Mouse (Mus musculus) midbrain, embryonic 12.5 days (tissue): Measurements from ENCODE around the gene Pik3c2b. TPM values are rescaled to one million over a fixed set of nuclear protein-coding genes. Genes with fewer than 3 reads are reported as not detected.

Source experiments
- ATAC-seq: fragments of 200-750 bp; cut with Nextera tagmentation; 2 replicates; pipeline ENCODE4 v1.8.0; 2017; ENCODE audit warnings: low read depth, moderate TSS enrichment, moderate library complexity; ENCODE audit not compliant: low FRiP score
- H3K27ac ChIP-seq: fragments of 300-500 bp; sonication (generic); replicated peaks from 2 replicates; pipeline ENCODE4 v1.5.1; 2016; ENCODE audit warnings: mild to moderate bottlenecking
- H3K27me3 ChIP-seq: fragments of 300-500 bp; sonication (generic); 2 replicates; pipeline ENCODE4 v1.6.1; 2016; ENCODE audit warnings: mild to moderate bottlenecking
- H3K36me3 ChIP-seq: fragments of 300-500 bp; sonication (generic); 2 replicates; pipeline ENCODE4 v1.6.1; 2016
- H3K4me1 ChIP-seq: fragments of 300-500 bp; sonication (generic); 2 replicates; pipeline ENCODE4 v1.6.1; 2016
- H3K4me2 ChIP-seq: fragments of 300-500 bp; sonication (generic); replicated peaks from 2 replicates; pipeline ENCODE4 v1.6.1; 2016; ENCODE audit warnings: mild to moderate bottlenecking, moderate library complexity
- H3K4me3 ChIP-seq: fragments of 300-500 bp; sonication (generic); 2 replicates; pipeline ENCODE4 v1.5.1; 2016; ENCODE audit warnings: mild to moderate bottlenecking
- H3K9ac ChIP-seq: fragments of 300-500 bp; sonication (generic); replicated peaks from 2 replicates; pipeline ENCODE4 v1.6.1; 2016; ENCODE audit warnings: mild to moderate bottlenecking, moderate library complexity
- H3K9me3 ChIP-seq: fragments of 300-500 bp; sonication (generic); 2 replicates; pipeline ENCODE4 v1.6.1; 2016; ENCODE audit warnings: mild to moderate bottlenecking
- WGBS: fragments of 180-500 bp; shearing (Covaris S2); methylation state at CpG from one replicate; pipeline ENCODE4 v1.1.7; 2016; 5-methylcytosine and 5-hydroxymethylcytosine counted together
- polyA plus RNA-seq: library from polyadenylated mRNA; unstranded; fragments of >200 nt; fragmentation: Nextera tagmentation; extraction: Ambion mirVana; gene quantifications from 2 replicates; pipeline ENCODE4 v1.2.1, GENCODE M21; 2016

Gene Pik3c2b
- polyA plus RNA-seq, 1 experiment from 2014 or later: 21.3 TPM

- Histone ChIP-seq H3K36me3 (0 out of 2 replicates have a peak, but pooled peaks cover 5% of the 10 kb centered on the region), H3K27me3 (no peaks in the 10 kb centered on the region), H3K4me2 (no peak overlapping the region), H3K4me1 (no peaks in the 10 kb centered on the region), H3K9me3 (no peaks in the 10 kb centered on the region), H3K4me3 (no peak overlapping the region), H3K27ac (no peak overlapping the region), H3K9ac (no peak overlapping the region)
- no peak for ATAC-seq
- 92% methylated on average over 3 of the region's 3 CpGs for WGBS
Observed at GRCm38 (mm10) chr1:133118844-133119243, 73.4 kb downstream of the Pik3c2b start.

GRCm38 (mm10) chr1:133119931-133120712 is 74.7 kb downstream of the Pik3c2b start:
- WGBS: 75% methylated on average over 7 of the region's 7 CpGs
- H3K9ac ChIP-seq: no peak overlapping the region
- 0 out of 2 replicates have a peak, but pooled peaks cover under 1% of the 10 kb centered on the region for H3K36me3 ChIP-seq
- no peak overlapping the region for H3K4me3 ChIP-seq
- H3K9me3 ChIP-seq: no peaks in the 10 kb centered on the region
- H3K4me1 ChIP-seq: no peaks in the 10 kb centered on the region
- ATAC-seq: no peak
- H3K27ac ChIP-seq: no peak overlapping the region
- no peak overlapping the region for H3K4me2 ChIP-seq
- H3K27me3 ChIP-seq: no peaks in the 10 kb centered on the region

GRCm38 (mm10) chr1:133121246-133121645 is 75.8 kb downstream of the Pik3c2b start:
- Histone ChIP-seq H3K9me3 (no peaks in the 10 kb centered on the region), H3K4me2 (no peak overlapping the region), H3K27ac (no peak overlapping the region), H3K27me3 (no peaks in the 10 kb centered on the region), H3K4me3 (no peak overlapping the region), H3K4me1 (no peaks in the 10 kb centered on the region), H3K36me3 (no peaks in the 10 kb centered on the region), H3K9ac (no peak overlapping the region)
- ATAC-seq: no peak
- 70% methylated on average over 6 of the region's 6 CpGs for WGBS

- Histone ChIP-seq H3K4me3 (no peak overlapping the region), H3K36me3 (no peaks in the 10 kb centered on the region), H3K4me2 (no peak overlapping the region), H3K9me3 (no peaks in the 10 kb centered on the region), H3K27me3 (no peaks in the 10 kb centered on the region), H3K27ac (no peak overlapping the region), H3K9ac (no peak overlapping the region), H3K4me1 (no peaks in the 10 kb centered on the region)
- WGBS: 86% methylated on average over 6 of the region's 6 CpGs
- ATAC-seq: no peak
Observed at GRCm38 (mm10) chr1:133124137-133124536, 78.7 kb downstream of the Pik3c2b start.

- H3K27me3 ChIP-seq: no peaks in the 10 kb centered on the region
- no peak overlapping the region for H3K27ac ChIP-seq
- H3K4me2 ChIP-seq: no peak overlapping the region
- H3K4me3 ChIP-seq: no peak overlapping the region
- no peaks in the 10 kb centered on the region for H3K36me3 ChIP-seq
- H3K4me1 ChIP-seq: peaks cover 15% of the 10 kb centered on the region
- H3K9me3 ChIP-seq: no peaks in the 10 kb centered on the region
- WGBS: 89% methylated on average over 9 of the region's 9 CpGs
- no peak overlapping the region for H3K9ac ChIP-seq
- ATAC-seq: no peak
Observed at GRCm38 (mm10) chr1:133125640-133126364, 80.3 kb downstream of the Pik3c2b start.

- H3K27me3 ChIP-seq: no peaks in the 10 kb centered on the region
- WGBS: 50% methylated on average over 4 of the region's 4 CpGs
- ATAC-seq: no peak
- H3K27ac ChIP-seq: no peak overlapping the region
- no peaks in the 10 kb centered on the region for H3K36me3 ChIP-seq
- H3K4me3 ChIP-seq: no peak overlapping the region
- no peak overlapping the region for H3K4me2 ChIP-seq
- H3K4me1 ChIP-seq: peaks cover 15% of the 10 kb centered on the region
- H3K9me3 ChIP-seq: no peaks in the 10 kb centered on the region
- H3K9ac ChIP-seq: no peak overlapping the region
Observed at GRCm38 (mm10) chr1:133126365-133126740, 80.9 kb downstream of the Pik3c2b start.

- no peak overlapping the region for H3K27ac ChIP-seq
- H3K4me2 ChIP-seq: no peak overlapping the region
- H3K4me1 ChIP-seq: peaks cover 16% of the 10 kb centered on the region
- no peak overlapping the region for H3K9ac ChIP-seq
- no peak for ATAC-seq
- 48% methylated on average over 9 of the region's 9 CpGs for WGBS
- H3K36me3 ChIP-seq: no peaks in the 10 kb centered on the region
- H3K9me3 ChIP-seq: no peaks in the 10 kb centered on the region
- H3K4me3 ChIP-seq: no peak overlapping the region
- H3K27me3 ChIP-seq: no peaks in the 10 kb centered on the region
Observed at GRCm38 (mm10) chr1:133127328-133127727, 81.9 kb downstream of the Pik3c2b start.

GRCm38 (mm10) chr1:133129471-133130221 is 84.2 kb downstream of the Pik3c2b start:
- Histone ChIP-seq H3K4me1 (peaks cover 40% of the 10 kb centered on the region), H3K27ac (peak overlapping the region; percentile 97), H3K9ac (no peak overlapping the region), H3K4me3 (no peak overlapping the region), H3K36me3 (peaks cover 6% of the 10 kb centered on the region; the same call in 1 of the 2 replicates), H3K9me3 (no peaks in the 10 kb centered on the region), H3K4me2 (peak overlapping the region; percentile 13), H3K27me3 (no peaks in the 10 kb centered on the region)
- no peak for ATAC-seq
- 14% methylated on average over 16 of the region's 16 CpGs for WGBS

- no peaks in the 10 kb centered on the region for H3K9me3 ChIP-seq
- ATAC-seq: peak; percentile 99
- H3K4me3 ChIP-seq: peak within 1 kb of the TSS; percentile 87
- H3K27ac ChIP-seq: peak within 1 kb of the TSS; percentile 97
- peak within 1 kb of the TSS; percentile 98 for H3K9ac ChIP-seq
- peak within 1 kb of the TSS; percentile 100 for H3K4me2 ChIP-seq
- WGBS: 1% methylated on average over 72 of the region's 72 CpGs
- peaks cover 51% of the 10 kb centered on the region for H3K4me1 ChIP-seq
- H3K36me3 ChIP-seq: peaks cover 6% of the 10 kb centered on the region; the same call in 1 of the 2 replicates
- no peaks in the 10 kb centered on the region for H3K27me3 ChIP-seq
Observed at GRCm38 (mm10) chr1:133130638-133131560, 85.4 kb downstream of the Pik3c2b start, which contains the start of gene Ppp1r15b. Ppp1r15b (plus strand) TSS chr1:133131143.

GRCm38 (mm10) chr1:133131561-133131905 is 86.1 kb downstream of the Pik3c2b start:
- under 1% methylated on average over 35 of the region's 35 CpGs for WGBS
- Histone ChIP-seq H3K4me3 (peak overlapping the region; percentile 87), H3K9me3 (no peaks in the 10 kb centered on the region), H3K27me3 (no peaks in the 10 kb centered on the region), H3K36me3 (peaks cover 9% of the 10 kb centered on the region; the same call in 1 of the 2 replicates), H3K4me1 (peaks cover 54% of the 10 kb centered on the region), H3K4me2 (peak overlapping the region; percentile 100), H3K9ac (peak overlapping the region; percentile 98), H3K27ac (peak overlapping the region; percentile 97)
- no peak for ATAC-seq

GRCm38 (mm10) chr1:133131936-133132335 is 86.5 kb downstream of the Pik3c2b start:
- WGBS: under 1% methylated on average over 11 of the region's 11 CpGs
- H3K27ac ChIP-seq: peak overlapping the region; percentile 97
- H3K9me3 ChIP-seq: no peaks in the 10 kb centered on the region
- H3K9ac ChIP-seq: peak overlapping the region; percentile 98
- H3K4me2 ChIP-seq: peak overlapping the region; percentile 100
- peaks cover 54% of the 10 kb centered on the region for H3K4me1 ChIP-seq
- no peaks in the 10 kb centered on the region for H3K27me3 ChIP-seq
- peak overlapping the region; percentile 87 for H3K4me3 ChIP-seq
- H3K36me3 ChIP-seq: peaks cover 13% of the 10 kb centered on the region
- ATAC-seq: no peak
